ENCODE assay signal across 22 mouse cellular contexts in genomic region chr3:88094126-88094525, GRCm38 (mm10). TPM values are rescaled to one million over a fixed set of nuclear protein-coding genes. Genes with fewer than 3 reads are reported as not detected.
DNase-seq lines count a peak whose midpoint lies in the region; ATAC-seq and TF ChIP-seq lines count a peak whose summit lies in the region.
"Had no signal": no experiment of that assay in that cellular context is flagged by ENCODE, and none has a peak within 500 bp of the region (broad histone marks: within the 10 kb centered on the region; RNA-seq: fewer than 3 reads in every experiment).

No protein-coding gene starts in this region.

- no peak overlapping the region for H3K4me2 ChIP-seq in forebrain, embryonic 14.5 days (ENCODE audit: low read length)
- no peak overlapping the region for H3K4me2 ChIP-seq in hindbrain, postnatal 0 days (ENCODE audit: low read depth, low read length)
- H3K4me2 ChIP-seq in hindbrain, embryonic 14.5 days (replicated peaks), result no peak overlapping the region
- H3K4me2 ChIP-seq: embryonic facial prominence, embryonic 13.5 days; heart, embryonic 11.5 days; heart, embryonic 15.5 days had no signal

- no peaks in the 10 kb centered on the region for H3K9me3 ChIP-seq in forebrain, embryonic 14.5 days (replicated peaks; ENCODE audit: control insufficient read depth, low read length)
- no peaks in the 10 kb centered on the region for H3K9me3 ChIP-seq in forebrain, embryonic 10.5 days
- no peaks in the 10 kb centered on the region for H3K9me3 ChIP-seq in hindbrain, postnatal 0 days (ENCODE audit: low read length)
- H3K9me3 ChIP-seq in hindbrain, embryonic 14.5 days (ENCODE audit: control insufficient read depth, low read length), result no peaks in the 10 kb centered on the region
- H3K9me3 ChIP-seq: embryonic facial prominence, embryonic 13.5 days; heart, embryonic 15.5 days had no signal

- no peaks in the 10 kb centered on the region for H3K4me1 ChIP-seq in forebrain, embryonic 14.5 days (ENCODE audit: control insufficient read depth, insufficient read depth, low read length)
- H3K4me1 ChIP-seq in forebrain, embryonic 10.5 days, result no peaks in the 10 kb centered on the region
- no peaks in the 10 kb centered on the region for H3K4me1 ChIP-seq in hindbrain, postnatal 0 days (ENCODE audit: insufficient read depth, low read length)
- no peaks in the 10 kb centered on the region for H3K4me1 ChIP-seq in hindbrain, embryonic 14.5 days (replicated peaks; ENCODE audit: control insufficient read depth, insufficient read depth, low read length)
- H3K4me1 ChIP-seq: embryonic facial prominence, embryonic 13.5 days; heart, embryonic 15.5 days had no signal

- TF ChIP-seq CTCF in hindbrain, postnatal 0 days (IDR thresholded peaks at IDR 0.05; ENCODE audit: low read depth), result no peak

- 95% methylated on average over 5 of the region's 5 CpGs for WGBS in forebrain, embryonic 14.5 days
- WGBS in forebrain, embryonic 10.5 days, result 87% methylated on average over 5 of the region's 5 CpGs
- WGBS in hindbrain, postnatal 0 days, result 65% methylated on average over 5 of the region's 5 CpGs
- WGBS in hindbrain, embryonic 14.5 days, result 72% methylated on average over 5 of the region's 5 CpGs

- 0 out of 2 replicates have a peak overlapping the region, but pooled peaks have one; percentile 9 for H3K27ac ChIP-seq in forebrain, embryonic 14.5 days (ENCODE audit: low read depth, low read length)
- no peak overlapping the region for H3K27ac ChIP-seq in forebrain, embryonic 10.5 days
- H3K27ac ChIP-seq in hindbrain, postnatal 0 days, result peak overlapping the region; percentile 54
- H3K27ac ChIP-seq in hindbrain, embryonic 14.5 days, result no peak overlapping the region
- H3K27ac ChIP-seq: embryonic facial prominence, embryonic 13.5 days; heart, adult 2 months; heart, embryonic 15.5 days had no signal

- no peaks in the 10 kb centered on the region for H3K27me3 ChIP-seq in forebrain, embryonic 14.5 days (replicated peaks; ENCODE audit: control insufficient read depth, insufficient read depth, low read length)
- no peaks in the 10 kb centered on the region for H3K27me3 ChIP-seq in forebrain, embryonic 10.5 days (ENCODE audit: poor library complexity, severe bottlenecking)
- no peaks in the 10 kb centered on the region for H3K27me3 ChIP-seq in hindbrain, postnatal 0 days (ENCODE audit: insufficient read depth, low read length)
- no peaks in the 10 kb centered on the region for H3K27me3 ChIP-seq in hindbrain, embryonic 14.5 days (ENCODE audit: control insufficient read depth, insufficient read depth, low read length)
- H3K27me3 ChIP-seq: embryonic facial prominence, embryonic 13.5 days; heart, embryonic 15.5 days had no signal

- H3K36me3 ChIP-seq in forebrain, embryonic 14.5 days (ENCODE audit: control insufficient read depth, insufficient read depth, low read length), result peaks cover 48% of the 10 kb centered on the region
- H3K36me3 ChIP-seq in forebrain, embryonic 10.5 days (replicated peaks), result peaks cover 100% of the 10 kb centered on the region
- H3K36me3 ChIP-seq in hindbrain, postnatal 0 days (ENCODE audit: insufficient read depth, low read length), result no peaks in the 10 kb centered on the region
- H3K36me3 ChIP-seq in hindbrain, embryonic 14.5 days (replicated peaks; ENCODE audit: control insufficient read depth, insufficient read depth), result no peaks in the 10 kb centered on the region

- no peak for DNase-seq in forebrain, embryonic 14.5 days (ENCODE audit: low spot score)
- DNase-seq in forebrain, embryonic 10.5 days (ENCODE audit: extremely low spot score, low spot score), result no peak
- DNase-seq in hindbrain, postnatal 0 days (ENCODE audit: low spot score), result peak; percentile 27
- no peak for DNase-seq in hindbrain, embryonic 14.5 days (ENCODE audit: low spot score)
- DNase-seq in retina, postnatal 1 day, result peak; percentile 41
- DNase-seq in retina, embryonic 14.5 days (ENCODE audit: low spot score), result no peak
- DNase-seq in gastrocnemius, adult 8-10 months (ENCODE audit: low spot score in 2 of 2), result no peak
- DNase-seq: adrenal gland, postnatal 14 days; cerebellum, adult 18-20 months; cerebellum, adult 9-11 months; cerebellum, postnatal 36 days; gastrocnemius, postnatal 14 days; heart, adult 2 months; heart, postnatal 14 days had no signal

- no peak overlapping the region for H3K4me3 ChIP-seq in forebrain, embryonic 14.5 days (ENCODE audit: low read depth, low read length)
- H3K4me3 ChIP-seq in forebrain, embryonic 10.5 days, result no peak overlapping the region
- H3K4me3 ChIP-seq in hindbrain, postnatal 0 days (ENCODE audit: low read length), result no peak overlapping the region
- H3K4me3 ChIP-seq in hindbrain, embryonic 14.5 days (replicated peaks; ENCODE audit: low read length), result no peak overlapping the region
- H3K4me3 ChIP-seq: embryonic facial prominence, embryonic 13.5 days; heart, adult 2 months; heart, embryonic 15.5 days had no signal

- no peak for ATAC-seq in forebrain, embryonic 14.5 days
- ATAC-seq in hindbrain, postnatal 0 days, result peak; percentile 72
- no peak for ATAC-seq in hindbrain, embryonic 14.5 days (ENCODE audit: low FRiP score)
- ATAC-seq: intestine, embryonic 16.5 days had no signal

- H3K9ac ChIP-seq in forebrain, embryonic 14.5 days (ENCODE audit: low read length), result no peak overlapping the region
- 0 out of 2 replicates have a peak overlapping the region, but pooled peaks have one; percentile 24 for H3K9ac ChIP-seq in hindbrain, postnatal 0 days (replicated peaks; ENCODE audit: low read length)
- no peak overlapping the region for H3K9ac ChIP-seq in hindbrain, embryonic 14.5 days
- H3K9ac ChIP-seq: embryonic facial prominence, embryonic 13.5 days; heart, embryonic 15.5 days had no signal

RNA-seq across cellular contexts. Expression of gene Iqgap3, which starts 12.4 kb away (rescaled TPM):
- polyA plus RNA-seq in forebrain, embryonic 14.5 days (2014; fragmentation: Nextera tagmentation; extraction: Ambion mirVana), result 7.6 and 8.1 TPM in 2 replicates
- 30.3 and 30.4 TPM in 2 replicates for polyA plus RNA-seq in forebrain, embryonic 10.5 days (2016; fragmentation: Nextera tagmentation; extraction: Ambion mirVana)
- 8.0 and 9.6 TPM in 2 replicates for total RNA-seq in hindbrain, postnatal 0 days (2014; rRNA removed)
- 2.9 and 3.6 TPM in 2 replicates for polyA plus RNA-seq in hindbrain, postnatal 0 days (2015; fragmentation: Nextera tagmentation; extraction: Ambion mirVana)
- polyA plus RNA-seq in hindbrain, embryonic 14.5 days (2014; fragmentation: Nextera tagmentation; extraction: Ambion mirVana), result 2.4 and 3.1 TPM in 2 replicates
- under 1 TPM; 0.08 to 0.39 (median 0.12) TPM for total RNA-seq in gastrocnemius, adult 8-10 months (2022)

RNA-seq across cellular contexts. Expression of gene Ttc24, which starts 16.0 kb away (rescaled TPM):
- polyA plus RNA-seq in forebrain, embryonic 14.5 days (2014; fragmentation: Nextera tagmentation; extraction: Ambion mirVana), result not detected in 2 replicates
- polyA plus RNA-seq in forebrain, embryonic 10.5 days (2016; fragmentation: Nextera tagmentation; extraction: Ambion mirVana), result not detected in 2 replicates
- total RNA-seq in hindbrain, postnatal 0 days (2014; rRNA removed), result not detected in 2 replicates
- not detected in 2 replicates for polyA plus RNA-seq in hindbrain, postnatal 0 days (2015; fragmentation: Nextera tagmentation; extraction: Ambion mirVana)
- polyA plus RNA-seq in hindbrain, embryonic 14.5 days (2014; fragmentation: Nextera tagmentation; extraction: Ambion mirVana), result not detected in 2 replicates
- not detected for total RNA-seq in gastrocnemius, adult 8-10 months (2022)
- total RNA-seq: adrenal gland, postnatal 14 days; gastrocnemius, postnatal 14 days; heart, adult 2 months; heart, postnatal 14 days; hematopoietic stem cell, adult 5-6 weeks; MEL had no signal
- polyA plus RNA-seq: C2C12; frontal cortex, adult 2 months; heart, adult 2 months; heart, embryonic 11.5 days; heart, embryonic 15.5 days; intestine, embryonic 16.5 days had no signal

RNA-seq across cellular contexts. Expression of gene Naxe, which starts 35.8 kb away (rescaled TPM):
- polyA plus RNA-seq in forebrain, embryonic 14.5 days (2014; fragmentation: Nextera tagmentation; extraction: Ambion mirVana), result 171 and 192 TPM in 2 replicates
- polyA plus RNA-seq in forebrain, embryonic 10.5 days (2016; fragmentation: Nextera tagmentation; extraction: Ambion mirVana), result 125 and 134 TPM in 2 replicates
- 87.7 and 90.0 TPM in 2 replicates for total RNA-seq in hindbrain, postnatal 0 days (2014; rRNA removed)
- 172 and 174 TPM in 2 replicates for polyA plus RNA-seq in hindbrain, postnatal 0 days (2015; fragmentation: Nextera tagmentation; extraction: Ambion mirVana)
- polyA plus RNA-seq in hindbrain, embryonic 14.5 days (2014; fragmentation: Nextera tagmentation; extraction: Ambion mirVana), result 152 and 167 TPM in 2 replicates
- 10 to 100 TPM; 49.1 to 56.1 (median 50.4) TPM for total RNA-seq in gastrocnemius, adult 8-10 months (2022)

RNA-seq across cellular contexts. Expression of gene Mef2d, which starts 48.0 kb away (rescaled TPM):
- polyA plus RNA-seq in forebrain, embryonic 14.5 days (2014; fragmentation: Nextera tagmentation; extraction: Ambion mirVana), result 17.3 and 20.4 TPM in 2 replicates
- 9.4 and 11.1 TPM in 2 replicates for polyA plus RNA-seq in forebrain, embryonic 10.5 days (2016; fragmentation: Nextera tagmentation; extraction: Ambion mirVana)
- 44.0 and 50.3 TPM in 2 replicates for total RNA-seq in hindbrain, postnatal 0 days (2014; rRNA removed)
- polyA plus RNA-seq in hindbrain, postnatal 0 days (2015; fragmentation: Nextera tagmentation; extraction: Ambion mirVana), result 13.4 and 19.2 TPM in 2 replicates
- polyA plus RNA-seq in hindbrain, embryonic 14.5 days (2014; fragmentation: Nextera tagmentation; extraction: Ambion mirVana), result 20.4 and 22.4 TPM in 2 replicates
- 100 to 1,000 TPM; 164 to 186 (median 172) TPM for total RNA-seq in gastrocnemius, adult 8-10 months (2022)

RNA-seq across cellular contexts. Expression of gene Gpatch4, which starts 51.2 kb away (rescaled TPM):
- polyA plus RNA-seq in forebrain, embryonic 14.5 days (2014; fragmentation: Nextera tagmentation; extraction: Ambion mirVana), result 22.9 and 25.2 TPM in 2 replicates
- 52.4 and 54.5 TPM in 2 replicates for polyA plus RNA-seq in forebrain, embryonic 10.5 days (2016; fragmentation: Nextera tagmentation; extraction: Ambion mirVana)
- 6.3 and 9.0 TPM in 2 replicates for total RNA-seq in hindbrain, postnatal 0 days (2014; rRNA removed)
- polyA plus RNA-seq in hindbrain, postnatal 0 days (2015; fragmentation: Nextera tagmentation; extraction: Ambion mirVana), result 31.7 and 33.5 TPM in 2 replicates
- 29.8 and 30.4 TPM in 2 replicates for polyA plus RNA-seq in hindbrain, embryonic 14.5 days (2014; fragmentation: Nextera tagmentation; extraction: Ambion mirVana)
- total RNA-seq in gastrocnemius, adult 8-10 months (2022), result 10 to 100 TPM; 24.2 to 30.2 (median 25.5) TPM

Comparison
In these comparisons a context has a peak if more than half of its experiments do, and no peak if none do; other contexts are left out.
1. DNase-seq: peak in hindbrain, postnatal 0 days (single experiment) and retina, postnatal 1 day (single experiment); none in forebrain, embryonic 14.5 days (single experiment), forebrain, embryonic 10.5 days (single experiment), hindbrain, embryonic 14.5 days (single experiment), retina, embryonic 14.5 days (single experiment) and gastrocnemius, adult 8-10 months (0 of 2).
2. H3K27ac ChIP-seq: peak in forebrain, embryonic 14.5 days (single experiment) and hindbrain, postnatal 0 days (single experiment); none in forebrain, embryonic 10.5 days (single experiment) and hindbrain, embryonic 14.5 days (single experiment).